Mouse (Mus musculus) embryonic facial prominence, embryonic 14.5 days (tissue): Measurements from ENCODE around the gene Macrod1. TPM values are rescaled to one million over a fixed set of nuclear protein-coding genes. Genes with fewer than 3 reads are reported as not detected.

ENCODE experiments used
- ATAC-seq: fragments of 200-750 bp; cut with Nextera tagmentation; 2 replicates; pipeline ENCODE4 v1.8.0; 2017; ENCODE audit warnings: low read depth, moderate number of reproducible peaks, moderate TSS enrichment
- DNase-seq: peaks from one replicate; pipeline ENCODE4 v3.0.0-alpha.2; 2015; ENCODE audit warnings: low spot score
- H3K27ac ChIP-seq: fragments of 300-500 bp; sonication (generic); replicated peaks from 2 replicates; pipeline ENCODE4 v1.5.1; 2014; ENCODE audit warnings: low read depth, mild to moderate bottlenecking, low read length, moderate library complexity
- H3K27me3 ChIP-seq: fragments of 300-500 bp; sonication (generic); replicated peaks from 2 replicates; pipeline ENCODE4 v1.6.1; 2014; ENCODE audit warnings: low read length; ENCODE audit not compliant: control insufficient read depth, insufficient read depth
- H3K36me3 ChIP-seq: fragments of 300-500 bp; sonication (generic); 2 replicates; pipeline ENCODE4 v1.6.1; 2014; ENCODE audit warnings: low read length, mixed read lengths; ENCODE audit not compliant: control insufficient read depth, insufficient read depth
- H3K4me1 ChIP-seq: fragments of 300-500 bp; sonication (generic); 2 replicates; pipeline ENCODE4 v1.6.1; 2014; ENCODE audit warnings: antibody characterized with exemption, low read length; ENCODE audit not compliant: control insufficient read depth, insufficient read depth
- H3K4me2 ChIP-seq: fragments of 300-500 bp; sonication (generic); 2 replicates; pipeline ENCODE4 v1.6.1; 2014; ENCODE audit warnings: low read depth, mild to moderate bottlenecking, low read length, moderate library complexity, mixed read lengths
- H3K4me3 ChIP-seq: fragments of 300-500 bp; sonication (generic); 2 replicates; pipeline ENCODE4 v1.5.1; 2014; ENCODE audit warnings: low read depth, mild to moderate bottlenecking, low read length
- H3K9ac ChIP-seq: fragments of 300-500 bp; sonication (generic); 2 replicates; pipeline ENCODE4 v1.6.1; 2014; ENCODE audit warnings: low read depth, mild to moderate bottlenecking, low read length, moderate library complexity, mixed read lengths
- H3K9me3 ChIP-seq: fragments of 300-500 bp; sonication (generic); 2 replicates; pipeline ENCODE4 v1.6.1; 2016; ENCODE audit warnings: low read length; ENCODE audit not compliant: control insufficient read depth
- WGBS: fragments of 180-500 bp; shearing (Covaris S2); extraction: QIAGEN DNeasy Blood & Tissue Kit; methylation state at CpG from one replicate; pipeline ENCODE4 v1.1.7; 2014; 5-methylcytosine and 5-hydroxymethylcytosine counted together
- polyA plus RNA-seq: library from polyadenylated mRNA; unstranded; fragments of >200 nt; fragmentation: Nextera tagmentation; extraction: Ambion mirVana; gene quantifications from 2 replicates; pipeline ENCODE4 v1.2.1, GENCODE M21; 2014

Macrod1 gene
- polyA plus RNA-seq, 1 experiment from 2014 or later, result 30.3 TPM

GRCm38 (mm10) chr19:7133436-7133835 lies 76.8 kb downstream of the Macrod1 start:
- Histone ChIP-seq H3K4me2 (no peak overlapping the region), H3K9ac (0 out of 2 replicates have a peak overlapping the region, but pooled peaks have one; percentile 10), H3K4me1 (peaks cover 58% of the 10 kb centered on the region), H3K27ac (no peak overlapping the region), H3K27me3 (no peaks in the 10 kb centered on the region), H3K36me3 (no peaks in the 10 kb centered on the region), H3K9me3 (no peaks in the 10 kb centered on the region), H3K4me3 (no peak overlapping the region)
- 82% methylated on average over 9 of the region's 9 CpGs for WGBS
- DNase-seq (no peak), ATAC-seq (no peak)

DNA sequence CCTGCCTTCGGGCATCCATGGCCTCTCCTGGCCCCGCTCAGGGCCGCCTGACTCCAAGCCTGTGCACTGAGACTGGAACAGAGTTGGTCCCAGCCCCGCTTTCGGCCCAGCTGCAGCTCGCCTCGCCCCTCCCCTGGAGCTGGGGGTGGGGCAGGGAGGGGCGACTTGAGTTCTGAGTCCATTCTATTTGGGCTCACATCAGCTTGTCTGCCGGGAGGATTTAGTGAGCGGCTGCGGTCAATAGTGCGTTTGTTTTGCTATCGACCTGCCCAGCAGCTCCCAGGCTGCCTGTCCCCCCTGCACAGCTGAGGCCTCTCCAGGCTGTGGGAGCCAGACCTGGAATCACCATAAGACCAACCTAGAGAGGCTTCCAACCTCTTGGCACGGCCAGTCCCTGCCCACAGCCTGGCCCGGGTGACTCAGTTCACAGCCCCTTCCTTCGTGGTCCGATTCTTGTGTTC lies 78.1 kb downstream of the Macrod1 start:
- Histone ChIP-seq H3K36me3 (no peaks in the 10 kb centered on the region), H3K9ac (0 out of 2 replicates have a peak overlapping the region, but pooled peaks have one; percentile 11), H3K4me1 (peaks cover 55% of the 10 kb centered on the region), H3K27me3 (no peaks in the 10 kb centered on the region), H3K27ac (peak overlapping the region; percentile 57), H3K4me2 (peak overlapping the region; percentile 23; the same call in 1 of the 2 replicates), H3K4me3 (no peak overlapping the region), H3K9me3 (no peaks in the 10 kb centered on the region)
- DNase-seq (peak; percentile 77), ATAC-seq (peak; percentile 32)
- WGBS, result 17% methylated on average over 12 of the region's 17 CpGs

GRCm38 (mm10) chr19:7135525-7135924 lies 78.9 kb downstream of the Macrod1 start:
- Histone ChIP-seq H3K36me3 (no peaks in the 10 kb centered on the region), H3K9ac (no peak overlapping the region), H3K9me3 (no peaks in the 10 kb centered on the region), H3K4me1 (peaks cover 62% of the 10 kb centered on the region), H3K4me3 (no peak overlapping the region), H3K4me2 (peak overlapping the region; percentile 31), H3K27ac (peak overlapping the region; percentile 57), H3K27me3 (no peaks in the 10 kb centered on the region)
- 0% methylated on average over 3 of the region's 9 CpGs for WGBS
- peak; percentile 92 for DNase-seq
- ATAC-seq, result peak; percentile 80

- Histone ChIP-seq H3K9me3 (no peaks in the 10 kb centered on the region), H3K9ac (0 out of 2 replicates have a peak overlapping the region, but pooled peaks have one; percentile 1), H3K4me2 (peak overlapping the region; percentile 31), H3K4me1 (peaks cover 67% of the 10 kb centered on the region), H3K27me3 (no peaks in the 10 kb centered on the region), H3K36me3 (no peaks in the 10 kb centered on the region), H3K4me3 (no peak overlapping the region), H3K27ac (peak overlapping the region; percentile 57)
- WGBS, result 12% methylated on average over 9 of the region's 9 CpGs
- DNase-seq, result peak; percentile 79
- peak; percentile 71 for ATAC-seq
Measured at GRCm38 (mm10) chr19:7136016-7136415, 79.4 kb downstream of the Macrod1 start.

- Histone ChIP-seq H3K9ac (no peak overlapping the region), H3K27ac (peak overlapping the region; percentile 57), H3K9me3 (no peaks in the 10 kb centered on the region), H3K36me3 (no peaks in the 10 kb centered on the region), H3K4me1 (peaks cover 71% of the 10 kb centered on the region), H3K27me3 (no peaks in the 10 kb centered on the region), H3K4me2 (no peak overlapping the region), H3K4me3 (no peak overlapping the region)
- ATAC-seq (no peak), DNase-seq (no peak)
- WGBS, result 37% methylated on average over 14 of the region's 14 CpGs
Measured at GRCm38 (mm10) chr19:7136714-7137498, 80.3 kb downstream of the Macrod1 start.

DNA sequence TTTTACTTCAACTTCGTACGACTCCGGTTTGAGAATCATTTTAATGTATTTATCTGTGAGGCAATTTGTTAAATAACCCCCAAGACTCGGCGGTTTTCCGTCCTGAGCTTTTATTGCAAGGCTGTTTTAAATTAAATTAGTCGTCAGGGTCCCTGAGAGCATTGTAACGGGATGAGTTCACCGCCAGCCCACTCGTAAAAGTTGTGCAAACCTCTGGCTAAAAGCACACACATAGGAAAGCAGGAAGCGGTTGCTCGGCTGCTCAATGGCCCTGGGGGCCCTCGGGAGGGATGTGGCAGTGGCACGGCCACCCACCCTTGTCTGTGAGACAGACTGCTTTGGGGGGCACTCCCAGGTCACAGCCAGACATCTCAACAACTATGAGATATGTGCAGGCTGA lies 81.7 kb downstream of the Macrod1 start:
- peaks cover 84% of the 10 kb centered on the region for H3K4me1 ChIP-seq
- ATAC-seq, result no peak
- H3K36me3 ChIP-seq, result no peaks in the 10 kb centered on the region
- H3K27me3 ChIP-seq, result no peaks in the 10 kb centered on the region
- no peak overlapping the region for H3K4me3 ChIP-seq
- WGBS, result 26% methylated on average over 14 of the region's 14 CpGs
- 0 out of 2 replicates have a peak overlapping the region, but pooled peaks have one; percentile 12 for H3K27ac ChIP-seq
- H3K9me3 ChIP-seq, result no peaks in the 10 kb centered on the region
- H3K9ac ChIP-seq, result no peak overlapping the region
- DNase-seq, result no peak
- no peak overlapping the region for H3K4me2 ChIP-seq

- Histone ChIP-seq H3K9me3 (no peaks in the 10 kb centered on the region), H3K27ac (no peak overlapping the region), H3K4me3 (no peak overlapping the region), H3K36me3 (no peaks in the 10 kb centered on the region), H3K27me3 (no peaks in the 10 kb centered on the region), H3K4me2 (no peak overlapping the region), H3K4me1 (peaks cover 86% of the 10 kb centered on the region), H3K9ac (no peak overlapping the region)
- ATAC-seq, result no peak
- no peak for DNase-seq
- WGBS, result 33% methylated on average over 4 of the region's 4 CpGs
Measured at GRCm38 (mm10) chr19:7139321-7139720, 82.7 kb downstream of the Macrod1 start.

- H3K4me2 ChIP-seq, result no peak overlapping the region
- WGBS, result 48% methylated on average over 6 of the region's 6 CpGs
Measured at GRCm38 (mm10) chr19:7140373-7140772, 83.8 kb downstream of the Macrod1 start.

More at GRCm38 (mm10) chr19:7140373-7140772, 83.8 kb downstream of the Macrod1 start:
- peak overlapping the region; percentile 29 for H3K27ac ChIP-seq
- ATAC-seq (no peak), DNase-seq (no peak)
- no peaks in the 10 kb centered on the region for H3K9me3 ChIP-seq
- no peaks in the 10 kb centered on the region for H3K36me3 ChIP-seq
- no peak overlapping the region for H3K4me3 ChIP-seq
- peaks cover 75% of the 10 kb centered on the region for H3K4me1 ChIP-seq
- no peaks in the 10 kb centered on the region for H3K27me3 ChIP-seq
- H3K9ac ChIP-seq, result 0 out of 2 replicates have a peak overlapping the region, but pooled peaks have one; percentile 25
